Mouse (Mus musculus) midbrain, embryonic 13.5 days (tissue): ENCODE data around the gene Ltbp1. TPM values are rescaled to one million over a fixed set of nuclear protein-coding genes. Genes with fewer than 3 reads are reported as not detected.

Experiments
- ATAC-seq: fragments of 200-750 bp; cut with Nextera tagmentation; 2 replicates; pipeline ENCODE4 v1.8.0; 2017; ENCODE audit warnings: mild to moderate bottlenecking, moderate TSS enrichment, moderate library complexity
- H3K27ac ChIP-seq: fragments of 300-500 bp; sonication (generic); 2 replicates; pipeline ENCODE4 v1.5.1; 2015; ENCODE audit warnings: inconsistent platforms, mild to moderate bottlenecking, moderate library complexity
- H3K27me3 ChIP-seq: fragments of 300-500 bp; sonication (generic); 2 replicates; pipeline ENCODE4 v1.6.1; 2015; ENCODE audit warnings: mild to moderate bottlenecking, inconsistent platforms
- H3K36me3 ChIP-seq: fragments of 300-500 bp; sonication (generic); 2 replicates; pipeline ENCODE4 v1.6.1; 2015; ENCODE audit warnings: mild to moderate bottlenecking, inconsistent platforms
- H3K4me1 ChIP-seq: fragments of 300-500 bp; sonication (generic); replicated peaks from 2 replicates; pipeline ENCODE4 v1.6.1; 2015; ENCODE audit warnings: inconsistent platforms
- H3K4me2 ChIP-seq: fragments of 300-500 bp; sonication (generic); replicated peaks from 2 replicates; pipeline ENCODE4 v1.6.1; 2015; ENCODE audit warnings: moderate library complexity, mild to moderate bottlenecking, inconsistent platforms
- H3K4me3 ChIP-seq: fragments of 300-500 bp; sonication (generic); replicated peaks from 2 replicates; pipeline ENCODE4 v1.5.1; 2015; ENCODE audit warnings: mild to moderate bottlenecking, inconsistent platforms
- H3K9ac ChIP-seq: fragments of 300-500 bp; sonication (generic); replicated peaks from 2 replicates; pipeline ENCODE4 v1.6.1; 2015; ENCODE audit warnings: mild to moderate bottlenecking, inconsistent platforms
- H3K9me3 ChIP-seq: fragments of 300-500 bp; sonication (generic); 2 replicates; pipeline ENCODE4 v1.6.1; 2016; ENCODE audit warnings: mild to moderate bottlenecking, inconsistent platforms
- WGBS: fragments of 180-500 bp; shearing (Covaris S2); methylation state at CpG from one replicate; pipeline ENCODE4 v1.1.7; 2015; 5-methylcytosine and 5-hydroxymethylcytosine counted together
- polyA plus RNA-seq: library from polyadenylated mRNA; unstranded; fragments of >200 nt; fragmentation: Nextera tagmentation; extraction: Ambion mirVana; gene quantifications from 2 replicates; pipeline ENCODE4 v1.2.1, GENCODE M21; 2015

Ltbp1 gene
- polyA plus RNA-seq, 1 experiment from 2014 or later: 2.7 TPM

DNA sequence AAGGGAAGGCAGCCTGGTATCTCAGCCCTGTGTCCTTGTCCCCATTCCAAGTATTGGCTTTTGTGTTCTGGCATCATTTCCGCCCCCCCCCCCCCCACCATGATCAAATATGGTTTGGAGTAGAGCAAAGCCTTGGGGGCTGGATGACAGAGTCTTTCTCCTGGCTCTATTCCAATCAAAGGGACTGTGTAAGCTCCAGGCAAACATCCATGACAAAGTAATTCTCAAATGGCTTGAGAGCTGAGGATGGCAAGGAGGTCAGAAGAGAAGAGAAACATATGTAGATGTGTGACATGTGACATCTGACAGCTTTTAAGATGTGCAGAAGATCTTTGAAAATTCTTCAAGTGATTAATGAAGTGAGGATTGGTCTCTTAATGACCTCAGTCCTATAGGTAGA is 22.5 kb upstream of the Ltbp1 start:
- Histone ChIP-seq H3K4me1 (no peaks in the 10 kb centered on the region), H3K9me3 (peaks cover 3% of the 10 kb centered on the region; the same call in 1 of the 2 replicates), H3K27ac (no peak overlapping the region), H3K4me2 (no peak overlapping the region), H3K36me3 (no peaks in the 10 kb centered on the region), H3K4me3 (no peak overlapping the region), H3K9ac (no peak overlapping the region), H3K27me3 (no peaks in the 10 kb centered on the region)
- 82% methylated on average over 1 of the region's 1 CpGs for WGBS
- ATAC-seq: no peak

- WGBS: 72% methylated on average over 1 of the region's 1 CpGs
- H3K9me3 ChIP-seq: peaks cover 3% of the 10 kb centered on the region; the same call in 1 of the 2 replicates
- no peak overlapping the region for H3K4me2 ChIP-seq
- no peak overlapping the region for H3K4me3 ChIP-seq
- no peak overlapping the region for H3K9ac ChIP-seq
- no peak overlapping the region for H3K27ac ChIP-seq
- H3K27me3 ChIP-seq: no peaks in the 10 kb centered on the region
- no peaks in the 10 kb centered on the region for H3K36me3 ChIP-seq
- no peak for ATAC-seq
- no peaks in the 10 kb centered on the region for H3K4me1 ChIP-seq
Observed at GRCm38 (mm10) chr17:74984071-74984470, 21.3 kb upstream of the Ltbp1 start.

GRCm38 (mm10) chr17:74984681-74985080 is 20.7 kb upstream of the Ltbp1 start:
- Histone ChIP-seq H3K4me2 (no peak overlapping the region), H3K36me3 (no peaks in the 10 kb centered on the region), H3K9me3 (peaks cover 3% of the 10 kb centered on the region; the same call in 1 of the 2 replicates), H3K27me3 (no peaks in the 10 kb centered on the region), H3K4me3 (no peak overlapping the region), H3K9ac (no peak overlapping the region), H3K27ac (no peak overlapping the region), H3K4me1 (no peaks in the 10 kb centered on the region)
- no peak for ATAC-seq

DNA sequence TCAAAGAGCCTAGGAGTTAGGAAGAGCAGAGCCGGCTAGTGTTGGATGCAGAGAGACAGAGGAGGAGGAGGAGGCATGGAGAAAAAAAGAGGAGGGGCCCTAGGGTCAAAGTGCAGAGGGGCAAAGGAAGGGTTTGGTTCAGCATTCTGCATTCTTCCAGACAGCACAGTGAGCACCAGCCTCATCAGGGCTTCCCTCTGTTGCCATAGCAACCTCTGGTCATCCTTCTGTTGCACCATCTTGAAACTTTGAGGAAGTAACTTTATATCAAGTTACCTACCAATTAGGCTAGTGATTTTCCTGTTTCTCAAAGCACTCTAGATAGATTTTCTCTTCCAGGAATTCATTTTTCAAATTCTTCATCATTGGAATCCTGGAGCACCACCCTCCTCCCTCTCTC is 18.3 kb upstream of the Ltbp1 start:
- no peaks in the 10 kb centered on the region for H3K27me3 ChIP-seq
- H3K4me3 ChIP-seq: no peak overlapping the region
- H3K4me2 ChIP-seq: no peak overlapping the region
- H3K9me3 ChIP-seq: no peaks in the 10 kb centered on the region
- H3K4me1 ChIP-seq: no peaks in the 10 kb centered on the region
- no peak overlapping the region for H3K27ac ChIP-seq
- WGBS: 29% methylated on average over 1 of the region's 1 CpGs
- H3K36me3 ChIP-seq: no peaks in the 10 kb centered on the region
- no peak overlapping the region for H3K9ac ChIP-seq
- ATAC-seq: no peak

GRCm38 (mm10) chr17:74989691-74990090 is 15.7 kb upstream of the Ltbp1 start:
- ATAC-seq: no peak
- H3K27ac ChIP-seq: no peak overlapping the region
- no peak overlapping the region for H3K4me2 ChIP-seq
- no peak overlapping the region for H3K9ac ChIP-seq
- peaks cover 11% of the 10 kb centered on the region for H3K4me1 ChIP-seq
- H3K27me3 ChIP-seq: no peaks in the 10 kb centered on the region; the same call in 1 of the 2 replicates
- WGBS: 94% methylated on average over 4 of the region's 4 CpGs
- no peak overlapping the region for H3K4me3 ChIP-seq
- H3K9me3 ChIP-seq: no peaks in the 10 kb centered on the region
- H3K36me3 ChIP-seq: no peaks in the 10 kb centered on the region

DNA sequence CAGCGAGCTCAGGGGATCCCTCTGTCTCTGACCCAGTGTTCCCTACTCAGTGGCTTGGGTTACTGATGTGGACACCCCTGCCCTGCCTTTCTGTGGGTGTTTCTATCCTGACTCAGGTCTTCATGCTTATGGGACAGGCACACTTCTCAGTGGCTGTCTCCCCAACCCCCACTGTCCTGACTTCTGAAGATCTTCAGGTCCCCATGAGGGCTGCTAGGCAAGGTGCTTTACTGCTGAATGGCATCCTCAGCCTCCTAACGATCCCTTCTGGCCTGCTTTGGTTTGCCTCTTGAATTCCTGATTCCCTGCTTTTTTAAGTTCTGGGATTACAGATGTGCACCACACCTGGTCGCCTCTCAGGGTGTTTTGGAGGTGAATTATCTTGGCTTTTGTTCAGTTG is 14.8 kb upstream of the Ltbp1 start:
- no peaks in the 10 kb centered on the region for H3K36me3 ChIP-seq
- peaks cover 18% of the 10 kb centered on the region for H3K4me1 ChIP-seq
- H3K27me3 ChIP-seq: no peaks in the 10 kb centered on the region; the same call in 1 of the 2 replicates
- H3K4me3 ChIP-seq: no peak overlapping the region
- no peaks in the 10 kb centered on the region for H3K9me3 ChIP-seq
- ATAC-seq: no peak
- WGBS: 79% methylated on average over 3 of the region's 3 CpGs
- no peak overlapping the region for H3K9ac ChIP-seq
- H3K27ac ChIP-seq: no peak overlapping the region
- H3K4me2 ChIP-seq: no peak overlapping the region

- no peaks in the 10 kb centered on the region for H3K36me3 ChIP-seq
- peak overlapping the region; percentile 36; the same call in 1 of the 2 replicates for H3K9ac ChIP-seq
- 2% methylated on average over 26 of the region's 26 CpGs for WGBS
- peak overlapping the region; percentile 34 for H3K4me3 ChIP-seq
- H3K27me3 ChIP-seq: no peaks in the 10 kb centered on the region; the same call in 1 of the 2 replicates
- peak overlapping the region; percentile 63 for H3K4me2 ChIP-seq
- peaks cover 18% of the 10 kb centered on the region for H3K4me1 ChIP-seq
- no peak overlapping the region for H3K27ac ChIP-seq
- H3K9me3 ChIP-seq: no peaks in the 10 kb centered on the region; the same call in 1 of the 2 replicates
- ATAC-seq: peak; percentile 79
Observed at GRCm38 (mm10) chr17:74993726-74994581, 11.4 kb upstream of the Ltbp1 start.

DNA sequence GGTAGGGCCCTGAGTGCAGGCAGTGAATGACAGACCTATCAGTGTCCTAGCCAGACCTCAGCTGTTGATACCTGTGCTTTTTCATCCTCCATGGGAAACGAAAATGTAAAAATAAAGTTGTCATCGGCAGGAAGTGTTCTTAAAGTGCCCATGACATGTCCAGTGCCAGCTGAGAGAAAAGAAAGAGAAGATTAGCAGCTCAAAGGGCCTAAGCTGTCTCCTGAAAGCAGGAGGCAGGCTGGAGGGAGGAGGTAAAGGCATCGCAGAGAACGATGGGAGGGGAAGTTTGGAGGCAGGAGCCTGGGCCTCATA is 10.8 kb upstream of the Ltbp1 start:
- H3K9ac ChIP-seq: peak overlapping the region; percentile 36; the same call in 1 of the 2 replicates
- H3K4me2 ChIP-seq: peak overlapping the region; percentile 63
- 0% methylated on average over 4 of the region's 4 CpGs for WGBS
- H3K4me1 ChIP-seq: peaks cover 18% of the 10 kb centered on the region
- no peaks in the 10 kb centered on the region for H3K36me3 ChIP-seq
- ATAC-seq: no peak; the same call in 1 of the 2 replicates
- H3K27ac ChIP-seq: no peak overlapping the region
- peak overlapping the region; percentile 34 for H3K4me3 ChIP-seq
- H3K27me3 ChIP-seq: no peaks in the 10 kb centered on the region; the same call in 1 of the 2 replicates
- no peaks in the 10 kb centered on the region; the same call in 1 of the 2 replicates for H3K9me3 ChIP-seq

DNA sequence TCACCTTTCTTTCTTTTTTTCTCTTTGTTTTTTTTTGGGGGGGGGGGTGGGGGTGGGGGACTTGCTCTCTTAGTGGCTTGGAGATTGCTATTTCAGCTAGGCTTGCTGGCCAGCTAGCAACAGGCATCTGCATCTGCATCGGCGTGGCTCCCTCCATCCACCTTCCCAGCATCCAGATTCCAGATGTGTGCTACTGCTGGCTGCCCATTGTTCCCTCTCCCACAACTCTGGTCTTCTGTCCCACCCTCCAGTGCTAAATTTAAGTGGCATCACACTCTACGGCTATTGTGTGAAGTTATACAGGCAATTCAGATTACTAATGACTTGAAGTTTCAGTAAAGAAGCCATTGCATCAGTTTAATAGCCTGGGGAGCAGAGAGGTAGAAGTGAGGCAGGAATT is 10.1 kb upstream of the Ltbp1 start:
- H3K4me1 ChIP-seq: peaks cover 18% of the 10 kb centered on the region
- H3K4me2 ChIP-seq: 0 out of 2 replicates have a peak overlapping the region, but pooled peaks have one; percentile 63
- H3K4me3 ChIP-seq: no peak overlapping the region
- no peak for ATAC-seq
- H3K27ac ChIP-seq: no peak overlapping the region
- H3K27me3 ChIP-seq: no peaks in the 10 kb centered on the region; the same call in 1 of the 2 replicates
- no peaks in the 10 kb centered on the region for H3K36me3 ChIP-seq
- H3K9ac ChIP-seq: no peak overlapping the region
- H3K9me3 ChIP-seq: no peaks in the 10 kb centered on the region; the same call in 1 of the 2 replicates
- WGBS: 42% methylated on average over 3 of the region's 3 CpGs

- Histone ChIP-seq H3K36me3 (no peaks in the 10 kb centered on the region), H3K4me3 (no peak overlapping the region), H3K4me2 (no peak overlapping the region), H3K4me1 (peaks cover 3% of the 10 kb centered on the region), H3K9me3 (no peaks in the 10 kb centered on the region; the same call in 1 of the 2 replicates), H3K9ac (no peak overlapping the region), H3K27ac (no peak overlapping the region), H3K27me3 (no peaks in the 10 kb centered on the region)
- no peak for ATAC-seq
- 85% methylated on average over 2 of the region's 2 CpGs for WGBS
Observed at GRCm38 (mm10) chr17:75000066-75000465, 5.3 kb upstream of the Ltbp1 start.

- peaks cover 9% of the 10 kb centered on the region for H3K4me1 ChIP-seq
- no peaks in the 10 kb centered on the region for H3K36me3 ChIP-seq
- H3K9me3 ChIP-seq: no peaks in the 10 kb centered on the region
- WGBS: under 1% methylated on average over 11 of the region's 11 CpGs
- H3K9ac ChIP-seq: peak overlapping the region; percentile 78
- no peak overlapping the region for H3K27ac ChIP-seq
- peak overlapping the region; percentile 100 for H3K4me2 ChIP-seq
- peak overlapping the region; percentile 86 for H3K4me3 ChIP-seq
- peak; percentile 79 for ATAC-seq
- H3K27me3 ChIP-seq: peaks cover 11% of the 10 kb centered on the region; the same call in 1 of the 2 replicates
Observed at GRCm38 (mm10) chr17:75004820-75005219, 548 bp upstream of the Ltbp1 start.
